Mouse (Mus musculus): ENCODE data around the gene Apobec3. TPM values are rescaled to one million over a fixed set of nuclear protein-coding genes. Genes with fewer than 3 reads are reported as not detected.
"Not testable (repeated sequence)": the region's sequence is repeated elsewhere in the genome, so short reads cannot be mapped to it uniquely, and the experiment has no call there.

Apobec3 gene
- polyA plus RNA-seq, 1 experiment from 2014 or later, result 11.0 TPM

- not testable (repeated sequence) for ATAC-seq (ENCODE audit: insufficient number of reproducible peaks, insufficient read depth, low FRiP score, low TSS enrichment, low read depth); H3K9me3 ChIP-seq; H3K9ac ChIP-seq (replicated peaks); H3K4me3 ChIP-seq (replicated peaks); H3K36me3 ChIP-seq; H3K27ac ChIP-seq; H3K4me2 ChIP-seq; H3K4me1 ChIP-seq (replicated peaks)
- peaks cover 31% of the 10 kb centered on the region for H3K27me3 ChIP-seq
- 90% methylated on average over 13 of the region's 23 CpGs for WGBS
These were observed 4.0 kb downstream of the Apobec3 start for GRCm38 (mm10) chr15:79895221-79896079.

- WGBS, result 77% methylated on average over 9 of the region's 9 CpGs
- Histone ChIP-seq H3K9me3 (no peaks in the 10 kb centered on the region), H3K9ac (replicated peaks) (no peak overlapping the region), H3K27ac (no peak overlapping the region), H3K36me3 (peaks cover 4% of the 10 kb centered on the region; the same call in 1 of the 2 replicates), H3K27me3 (peaks cover 27% of the 10 kb centered on the region), H3K4me2 (no peak overlapping the region), H3K4me3 (replicated peaks) (no peak overlapping the region), H3K4me1 (replicated peaks) (peaks cover 8% of the 10 kb centered on the region; the same call in 1 of the 2 replicates)
- ATAC-seq (ENCODE audit: insufficient number of reproducible peaks, insufficient read depth, low FRiP score, low TSS enrichment, low read depth), result no peak
These were observed 4.7 kb downstream of the Apobec3 start for GRCm38 (mm10) chr15:79896080-79896725.

DNA sequence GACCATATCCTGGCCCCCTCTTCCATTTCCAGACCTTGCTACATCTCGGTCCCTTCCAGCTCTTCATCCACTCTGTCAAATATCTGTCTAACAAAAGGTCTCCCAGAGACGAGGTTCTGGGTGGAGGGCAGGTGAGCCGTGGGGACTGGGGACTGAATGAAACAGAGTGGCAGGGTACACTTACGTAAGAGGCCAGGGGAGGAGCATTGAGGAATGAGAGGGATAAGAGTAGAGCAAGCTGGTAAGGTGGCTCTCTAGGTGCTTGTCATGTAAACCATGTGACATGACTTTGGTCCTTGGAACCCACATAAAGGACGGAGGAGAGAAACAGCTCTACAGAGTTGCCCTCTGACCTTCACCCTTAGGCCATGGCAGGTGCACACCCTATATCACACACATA lies 7.5 kb downstream of the Apobec3 start:
- H3K4me1 ChIP-seq (replicated peaks), result no peaks in the 10 kb centered on the region
- ATAC-seq (ENCODE audit: insufficient number of reproducible peaks, insufficient read depth, low FRiP score, low TSS enrichment, low read depth), result no peak
- WGBS, result 87% methylated on average over 5 of the region's 5 CpGs

DNA sequence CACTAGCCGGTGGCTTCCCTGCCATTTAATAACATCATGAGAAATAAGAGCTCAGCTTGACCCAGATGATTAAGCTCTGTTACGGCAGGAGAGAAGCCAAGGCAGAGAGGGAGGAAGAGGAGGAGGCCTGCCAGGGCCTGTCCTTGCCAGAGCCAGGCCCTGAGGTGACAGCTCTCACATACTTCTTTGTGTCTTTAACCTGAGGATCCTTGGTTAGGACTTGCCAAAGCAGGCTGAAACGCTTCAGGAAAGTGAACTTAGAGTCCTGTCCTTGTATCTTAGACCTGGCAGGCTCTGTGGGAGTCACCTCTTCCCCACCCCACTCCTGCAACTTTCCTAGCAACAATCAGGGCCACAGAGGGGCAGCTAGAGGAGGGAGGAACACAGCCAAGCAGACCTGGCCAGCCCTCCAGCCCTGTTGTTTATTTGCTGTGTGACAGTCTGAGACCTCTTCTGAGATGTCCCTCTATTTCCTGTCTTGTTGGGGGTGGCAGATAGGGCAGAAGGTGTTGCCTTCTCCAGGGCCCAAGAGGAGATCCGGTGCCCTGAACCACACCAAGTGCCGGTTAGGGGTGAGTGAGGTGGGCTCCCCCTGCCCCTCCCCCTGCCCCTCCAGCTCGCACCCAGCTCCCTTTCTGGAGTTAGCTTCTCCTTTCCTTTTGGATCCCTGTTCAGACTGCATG lies 8.5 kb downstream of the Apobec3 start:
- WGBS, result 77% methylated on average over 6 of the region's 6 CpGs
- Histone ChIP-seq H3K27ac (no peak overlapping the region), H3K27me3 (peaks cover 2% of the 10 kb centered on the region; the same call in 1 of the 2 replicates), H3K9me3 (no peaks in the 10 kb centered on the region), H3K36me3 (peaks cover 4% of the 10 kb centered on the region; the same call in 1 of the 2 replicates), H3K4me3 (replicated peaks) (no peak overlapping the region), H3K9ac (replicated peaks) (no peak overlapping the region), H3K4me2 (no peak overlapping the region), H3K4me1 (replicated peaks) (no peaks in the 10 kb centered on the region)
- no peak for ATAC-seq (ENCODE audit: insufficient number of reproducible peaks, insufficient read depth, low FRiP score, low TSS enrichment, low read depth)

More for the DNA sequence above, 7.5 kb downstream of the Apobec3 start:
- no peak overlapping the region for H3K4me3 ChIP-seq (replicated peaks)
- H3K4me2 ChIP-seq, result no peak overlapping the region
- peaks cover 2% of the 10 kb centered on the region; the same call in 1 of the 2 replicates for H3K27me3 ChIP-seq
- no peaks in the 10 kb centered on the region for H3K9me3 ChIP-seq
- H3K27ac ChIP-seq, result no peak overlapping the region
- H3K36me3 ChIP-seq, result peaks cover 4% of the 10 kb centered on the region; the same call in 1 of the 2 replicates
- H3K9ac ChIP-seq (replicated peaks), result no peak overlapping the region

DNA sequence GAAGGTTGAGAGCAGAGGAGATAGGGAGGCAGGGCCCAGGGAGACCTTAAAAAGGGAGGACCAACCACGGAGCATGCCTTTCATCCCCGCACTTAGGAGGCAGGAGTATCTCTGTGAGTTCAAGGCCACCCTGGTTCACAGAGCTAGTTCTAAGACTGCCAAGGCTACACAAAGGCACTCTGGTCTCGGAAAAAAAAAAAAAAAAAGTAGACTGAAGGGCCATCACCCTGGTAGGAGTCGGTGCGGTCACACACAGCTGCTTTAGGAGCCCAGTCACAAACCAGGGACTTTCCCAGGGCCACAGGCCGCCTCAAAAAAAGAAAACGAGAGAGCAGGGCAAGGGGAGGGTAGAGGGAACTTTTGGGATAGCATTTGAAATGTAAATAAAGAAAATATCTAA lies 9.3 kb downstream of the Apobec3 start:
- Histone ChIP-seq H3K4me2 (no peak overlapping the region), H3K9me3 (no peaks in the 10 kb centered on the region), H3K36me3 (peaks cover 5% of the 10 kb centered on the region; the same call in 1 of the 2 replicates), H3K27ac (no peak overlapping the region), H3K9ac (replicated peaks) (no peak overlapping the region), H3K4me1 (replicated peaks) (no peaks in the 10 kb centered on the region), H3K27me3 (peaks cover 2% of the 10 kb centered on the region; the same call in 1 of the 2 replicates), H3K4me3 (replicated peaks) (no peak overlapping the region)
- WGBS, result 68% methylated on average over 7 of the region's 7 CpGs
- no peak for ATAC-seq (ENCODE audit: insufficient number of reproducible peaks, insufficient read depth, low FRiP score, low TSS enrichment, low read depth)

DNA sequence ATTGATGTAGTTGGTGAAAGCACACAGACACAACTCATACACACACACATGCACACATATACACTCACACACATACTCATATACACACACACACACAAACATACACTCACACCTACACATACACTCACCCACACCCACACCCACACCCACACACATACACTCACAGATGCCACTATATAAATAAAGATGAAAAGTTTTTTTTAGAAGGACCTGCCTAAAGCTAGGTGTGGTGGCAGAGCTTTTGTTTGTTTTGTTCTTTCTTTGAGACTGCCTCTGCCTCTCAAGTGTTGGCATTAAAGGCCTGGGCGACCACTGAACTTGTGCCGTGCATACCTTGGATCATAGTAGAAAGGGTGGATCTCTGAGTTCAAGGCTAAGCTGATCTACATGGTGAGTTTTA lies 9.9 kb downstream of the Apobec3 start:
- Histone ChIP-seq H3K4me1 (replicated peaks) (no peaks in the 10 kb centered on the region), H3K4me3 (replicated peaks) (no peak overlapping the region), H3K27ac (no peak overlapping the region), H3K4me2 (no peak overlapping the region), H3K27me3 (peaks cover 8% of the 10 kb centered on the region), H3K36me3 (peaks cover 11% of the 10 kb centered on the region), H3K9ac (replicated peaks) (no peak overlapping the region), H3K9me3 (no peaks in the 10 kb centered on the region)
- no peak for ATAC-seq (ENCODE audit: insufficient number of reproducible peaks, insufficient read depth, low FRiP score, low TSS enrichment, low read depth)
- 93% methylated on average over 2 of the region's 2 CpGs for WGBS

- not testable (repeated sequence) for H3K4me1 ChIP-seq (replicated peaks); H3K4me2 ChIP-seq; H3K27ac ChIP-seq; H3K9me3 ChIP-seq; H3K9ac ChIP-seq (replicated peaks); ATAC-seq (ENCODE audit: insufficient number of reproducible peaks, insufficient read depth, low FRiP score, low TSS enrichment, low read depth); H3K4me3 ChIP-seq (replicated peaks)
- Histone ChIP-seq H3K27me3 (peaks cover 16% of the 10 kb centered on the region), H3K36me3 (peaks cover 16% of the 10 kb centered on the region)
- WGBS, result 91% methylated on average over 8 of the region's 8 CpGs
These were observed 11.6 kb downstream of the Apobec3 start for GRCm38 (mm10) chr15:79903081-79903480.

DNA sequence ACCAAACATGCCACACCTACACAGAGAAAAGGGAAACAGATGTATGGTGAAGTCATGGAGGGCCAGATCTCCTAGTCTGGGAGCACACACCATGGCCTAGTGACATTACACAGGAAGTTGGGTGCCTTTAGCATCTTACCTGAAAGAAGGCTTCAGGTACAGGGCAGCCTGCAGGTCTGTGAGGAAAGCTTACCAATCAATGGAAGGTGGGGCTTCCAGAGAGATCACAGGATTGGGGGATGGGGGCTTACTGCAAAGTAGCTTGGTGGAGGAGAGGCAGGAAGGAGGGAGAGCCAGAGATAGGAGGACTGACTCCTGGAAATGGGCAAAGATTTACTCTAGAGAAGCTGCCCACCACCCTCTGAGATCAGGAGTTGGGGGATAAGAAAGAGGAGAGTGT lies 12.5 kb downstream of the Apobec3 start:
- Histone ChIP-seq H3K4me3 (replicated peaks) (no peak overlapping the region), H3K4me2 (no peak overlapping the region), H3K9me3 (no peaks in the 10 kb centered on the region), H3K27me3 (peaks cover 16% of the 10 kb centered on the region), H3K27ac (no peak overlapping the region), H3K9ac (replicated peaks) (no peak overlapping the region), H3K4me1 (replicated peaks) (no peaks in the 10 kb centered on the region), H3K36me3 (peaks cover 12% of the 10 kb centered on the region)
- no peak for ATAC-seq (ENCODE audit: insufficient number of reproducible peaks, insufficient read depth, low FRiP score, low TSS enrichment, low read depth)

DNA sequence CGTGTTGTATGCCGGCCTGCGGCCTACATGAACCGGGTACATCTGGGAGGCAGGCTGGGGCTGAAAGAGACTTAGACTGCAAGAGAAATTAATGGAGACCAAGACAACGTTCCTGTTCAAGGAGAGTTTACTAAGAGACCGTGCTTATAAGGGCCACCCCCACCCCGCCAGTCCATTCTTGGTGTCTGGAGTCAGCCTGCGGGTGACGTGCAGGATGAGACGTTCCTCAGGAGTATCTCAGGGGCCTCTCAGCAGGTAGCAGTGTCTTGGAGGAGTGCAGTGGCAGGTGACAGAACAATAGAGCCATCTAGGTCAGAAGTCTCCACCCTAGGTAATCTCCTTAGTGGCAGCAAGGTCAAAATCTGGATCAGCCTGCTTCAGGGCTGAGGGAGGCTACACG lies 13.2 kb downstream of the Apobec3 start:
- H3K4me2 ChIP-seq; H3K27ac ChIP-seq; H3K4me1 ChIP-seq (replicated peaks); H3K4me3 ChIP-seq (replicated peaks); H3K9ac ChIP-seq (replicated peaks); ATAC-seq (ENCODE audit: insufficient number of reproducible peaks, insufficient read depth, low FRiP score, low TSS enrichment, low read depth); H3K9me3 ChIP-seq: not testable (repeated sequence)
- Histone ChIP-seq H3K27me3 (peaks cover 16% of the 10 kb centered on the region), H3K36me3 (peaks cover 12% of the 10 kb centered on the region)
- 81% methylated on average over 11 of the region's 11 CpGs for WGBS

DNA sequence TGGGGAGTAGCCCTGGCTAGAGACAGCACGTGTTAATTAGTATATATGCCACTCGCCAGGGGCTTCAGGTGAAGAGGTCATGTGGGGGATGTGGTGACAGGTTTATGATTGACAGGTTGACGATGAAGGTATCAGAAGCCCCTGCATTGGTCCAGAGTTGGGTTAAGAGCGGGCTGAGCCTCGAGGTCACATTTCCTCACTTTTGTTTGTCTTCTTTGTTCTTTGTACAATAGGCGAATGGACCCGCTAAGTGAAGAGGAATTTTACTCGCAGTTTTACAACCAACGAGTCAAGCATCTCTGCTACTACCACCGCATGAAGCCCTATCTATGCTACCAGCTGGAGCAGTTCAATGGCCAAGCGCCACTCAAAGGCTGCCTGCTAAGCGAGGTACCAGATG lies 13.8 kb downstream of the Apobec3 start:
- H3K27ac ChIP-seq, result no peak overlapping the region
- no peak overlapping the region for H3K4me2 ChIP-seq
- H3K9ac ChIP-seq (replicated peaks), result no peak overlapping the region
- WGBS, result 73% methylated on average over 12 of the region's 12 CpGs
- peaks cover 16% of the 10 kb centered on the region for H3K27me3 ChIP-seq
- H3K9me3 ChIP-seq, result no peaks in the 10 kb centered on the region
- no peaks in the 10 kb centered on the region for H3K4me1 ChIP-seq (replicated peaks)
- peaks cover 12% of the 10 kb centered on the region for H3K36me3 ChIP-seq
- no peak overlapping the region for H3K4me3 ChIP-seq (replicated peaks)
- no peak for ATAC-seq (ENCODE audit: insufficient number of reproducible peaks, insufficient read depth, low FRiP score, low TSS enrichment, low read depth)

DNA sequence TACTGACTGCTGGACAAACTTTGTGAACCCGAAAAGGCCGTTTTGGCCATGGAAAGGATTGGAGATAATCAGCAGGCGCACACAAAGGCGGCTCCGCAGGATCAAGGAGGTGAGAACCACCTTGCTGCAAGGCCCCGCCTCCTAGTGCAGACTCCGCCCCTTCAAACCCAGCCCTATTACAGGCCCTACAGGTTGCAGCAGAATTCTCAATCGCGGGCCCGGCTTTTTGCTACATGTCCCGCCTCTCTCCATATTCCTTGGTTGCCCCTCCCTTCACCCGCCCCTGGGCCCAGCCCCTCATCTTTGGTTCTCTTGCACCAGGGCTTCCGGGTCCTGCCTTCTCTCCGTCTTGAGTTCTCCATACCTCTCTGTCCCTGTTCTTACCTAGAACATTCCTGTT lies 15.4 kb downstream of the Apobec3 start:
- no peak overlapping the region for H3K4me2 ChIP-seq
- H3K9me3 ChIP-seq, result no peaks in the 10 kb centered on the region
- H3K4me3 ChIP-seq (replicated peaks), result no peak overlapping the region
- H3K9ac ChIP-seq (replicated peaks), result no peak overlapping the region
- 32% methylated on average over 14 of the region's 14 CpGs for WGBS
- no peak overlapping the region for H3K27ac ChIP-seq
- no peaks in the 10 kb centered on the region for H3K4me1 ChIP-seq (replicated peaks)
- peaks cover 12% of the 10 kb centered on the region for H3K36me3 ChIP-seq
- peaks cover 16% of the 10 kb centered on the region for H3K27me3 ChIP-seq
- ATAC-seq (ENCODE audit: insufficient number of reproducible peaks, insufficient read depth, low FRiP score, low TSS enrichment, low read depth), result no peak

Measured in limb, embryonic 12.5 days (tissue).